Mouse (Mus musculus) liver, embryonic 16.5 days (tissue): ENCODE results near the gene Ovgp1. TPM values are rescaled to one million over a fixed set of nuclear protein-coding genes. Genes with fewer than 3 reads are reported as not detected.

Experiments used
- ATAC-seq: fragments of 200-750 bp; cut with Nextera tagmentation; 2 replicates; pipeline ENCODE4 v1.8.0; 2017; ENCODE audit warnings: low read depth, mild to moderate bottlenecking, moderate number of reproducible peaks, moderate library complexity
- H3K27ac ChIP-seq: fragments of 300-500 bp; sonication (generic); 2 replicates; pipeline ENCODE4 v1.5.1; 2014; ENCODE audit warnings: mild to moderate bottlenecking, low read length
- H3K27me3 ChIP-seq: fragments of 300-500 bp; sonication (generic); 2 replicates; pipeline ENCODE4 v1.6.1; 2014; ENCODE audit warnings: low read depth, low read length, mixed read lengths; ENCODE audit not compliant: control insufficient read depth, insufficient read depth
- H3K36me3 ChIP-seq: fragments of 300-500 bp; sonication (generic); 2 replicates; pipeline ENCODE4 v1.6.1; 2014; ENCODE audit warnings: mild to moderate bottlenecking; ENCODE audit not compliant: control insufficient read depth, insufficient read depth
- H3K4me1 ChIP-seq: fragments of 300-500 bp; sonication (generic); 2 replicates; pipeline ENCODE4 v1.6.1; 2014; ENCODE audit warnings: low read depth, low read length, mixed read lengths; ENCODE audit not compliant: control insufficient read depth
- H3K4me2 ChIP-seq: fragments of 300-500 bp; sonication (generic); 2 replicates; pipeline ENCODE4 v1.6.1; 2014; ENCODE audit warnings: low read depth, low read length, mixed read lengths
- H3K4me3 ChIP-seq: fragments of 300-500 bp; sonication (generic); 2 replicates; pipeline ENCODE4 v1.5.1; 2014; ENCODE audit warnings: low read depth, mild to moderate bottlenecking, low read length
- H3K9ac ChIP-seq: fragments of 300-500 bp; sonication (generic); 2 replicates; pipeline ENCODE4 v1.6.1; 2014; ENCODE audit warnings: low read depth, low read length
- H3K9me3 ChIP-seq: fragments of 300-500 bp; sonication (generic); replicated peaks from 2 replicates; pipeline ENCODE4 v1.6.1; 2016; ENCODE audit warnings: low read length; ENCODE audit not compliant: control insufficient read depth
- WGBS: fragments of 180-500 bp; shearing (Covaris S2); extraction: QIAGEN DNeasy Blood & Tissue Kit; methylation state at CpG from one replicate; pipeline ENCODE4 v1.1.7; 2014; ENCODE audit not compliant: insufficient replicate concordance; 5-methylcytosine and 5-hydroxymethylcytosine counted together
- polyA plus RNA-seq: library from polyadenylated mRNA; unstranded; fragments of >200 nt; fragmentation: Nextera tagmentation; extraction: Ambion mirVana; gene quantifications from 2 replicates; pipeline ENCODE4 v1.2.1, GENCODE M21; 2015

Ovgp1 gene
- polyA plus RNA-seq, 1 experiment from 2014 or later = 0.79 TPM

DNA sequence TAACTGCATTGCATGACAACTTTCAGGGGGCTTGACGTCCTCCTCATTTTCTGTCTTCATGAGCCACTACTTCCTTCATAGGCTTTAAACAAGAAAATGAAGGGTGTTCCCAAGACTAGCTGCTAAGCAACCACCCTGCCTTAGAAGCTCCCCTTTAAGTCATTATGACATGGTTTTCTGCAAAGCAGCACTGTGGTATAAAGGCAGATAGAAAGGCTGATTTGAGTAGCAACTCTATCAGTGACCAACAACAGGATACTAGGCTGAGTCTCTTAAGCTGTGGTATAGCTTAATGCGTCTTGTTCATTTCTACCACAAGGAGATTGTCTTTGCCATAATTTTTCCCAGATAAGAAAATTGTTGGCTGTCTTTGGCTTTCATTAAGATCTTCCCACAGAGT, 41.0 kb downstream of the Ovgp1 start, which contains the start of gene Pifo:
Gene Pifo, minus strand, starts transcription at position 101 of the 400 bp plus-strand sequence.
- Histone ChIP-seq H3K4me1 (no peaks in the 10 kb centered on the region), H3K4me3 (no peak within 1 kb of the TSS), H3K27ac (no peak within 1 kb of the TSS), H3K9me3 (no peaks in the 10 kb centered on the region), H3K4me2 (no peak within 1 kb of the TSS), H3K27me3 (no peaks in the 10 kb centered on the region), H3K9ac (no peak within 1 kb of the TSS), H3K36me3 (no peaks in the 10 kb centered on the region)
- WGBS = 48% methylated on average over 2 of the region's 2 CpGs
- no peak for ATAC-seq

DNA sequence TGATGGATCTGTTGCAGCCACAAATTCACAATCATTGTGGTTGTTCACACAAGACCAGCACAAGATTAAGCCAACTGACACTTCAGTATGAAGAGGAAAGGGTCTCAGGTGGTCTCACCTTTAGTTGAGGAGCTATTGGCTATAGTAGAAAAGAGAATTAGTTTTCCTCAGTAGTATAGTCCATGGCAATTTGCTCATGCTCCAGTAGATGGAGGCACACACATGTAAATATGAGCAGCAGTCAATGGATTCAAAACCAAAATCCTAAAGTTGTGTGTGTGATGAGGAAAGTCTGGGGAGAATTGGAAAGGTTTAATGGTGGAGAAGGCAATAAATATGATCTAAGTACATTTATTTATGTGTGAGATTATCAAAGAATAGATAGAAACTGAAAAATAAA, 48.3 kb downstream of the Ovgp1 start:
- no peak for ATAC-seq
- Histone ChIP-seq H3K27me3 (no peaks in the 10 kb centered on the region), H3K9me3 (no peaks in the 10 kb centered on the region), H3K4me1 (no peaks in the 10 kb centered on the region), H3K9ac (no peak overlapping the region), H3K36me3 (no peaks in the 10 kb centered on the region), H3K4me3 (no peak overlapping the region), H3K4me2 (no peak overlapping the region), H3K27ac (no peak overlapping the region)

DNA sequence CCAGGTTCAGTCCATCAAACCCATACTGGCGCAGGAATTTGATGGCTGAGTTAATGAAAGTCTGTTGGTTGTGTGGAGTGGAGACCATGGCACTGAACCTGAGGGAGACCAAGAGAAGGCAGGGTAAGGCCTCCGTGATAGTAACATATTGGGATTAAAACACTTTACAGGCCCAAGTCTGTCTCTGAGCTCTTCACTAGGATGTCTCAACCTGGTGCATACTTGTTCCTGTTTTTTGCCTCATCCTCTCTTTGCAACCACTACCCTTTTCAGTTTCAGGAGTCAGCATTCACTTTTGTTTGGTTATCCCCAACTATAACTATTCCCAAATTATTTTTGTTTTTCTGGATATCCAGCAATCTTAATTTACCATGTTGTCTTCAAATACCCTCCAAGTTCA, 50.6 kb downstream of the Ovgp1 start:
- no peak overlapping the region for H3K4me2 ChIP-seq
- H3K4me1 ChIP-seq = no peaks in the 10 kb centered on the region
- WGBS = 58% methylated on average over 2 of the region's 2 CpGs
- H3K4me3 ChIP-seq = no peak overlapping the region
- H3K27ac ChIP-seq = no peak overlapping the region
- no peaks in the 10 kb centered on the region for H3K36me3 ChIP-seq
- no peaks in the 10 kb centered on the region for H3K9me3 ChIP-seq
- no peak for ATAC-seq
- H3K27me3 ChIP-seq = no peaks in the 10 kb centered on the region
- H3K9ac ChIP-seq = no peak overlapping the region

DNA sequence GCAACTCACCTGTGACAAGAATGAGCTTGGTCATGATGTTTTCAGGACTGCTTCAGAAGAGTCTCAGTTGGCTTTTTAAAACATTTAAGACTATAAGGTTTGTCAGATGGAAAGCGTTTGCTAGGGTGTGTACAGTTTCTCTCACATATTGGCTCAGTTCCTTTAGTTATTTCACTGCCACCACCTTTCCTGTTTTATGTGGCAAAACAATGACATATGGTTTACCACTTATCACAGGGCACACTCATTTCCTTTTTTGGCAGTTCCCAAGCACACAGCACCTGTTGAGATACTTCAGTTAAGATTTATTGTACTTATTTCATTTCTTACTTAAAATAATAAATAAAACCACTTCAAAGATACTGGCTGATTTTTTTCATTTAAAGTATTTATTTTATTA, 59.3 kb downstream of the Ovgp1 start, which contains the start of gene Chil5:
Gene Chil5, minus strand, starts transcription at position 34 of the 400 bp plus-strand sequence.
- no peaks in the 10 kb centered on the region for H3K4me1 ChIP-seq
- ATAC-seq = no peak

More for the DNA sequence above, 59.3 kb downstream of the Ovgp1 start, which contains the start of gene Chil5:
- Histone ChIP-seq H3K9ac (no peak within 1 kb of the TSS), H3K27me3 (no peaks in the 10 kb centered on the region), H3K4me2 (no peak within 1 kb of the TSS), H3K36me3 (no peaks in the 10 kb centered on the region), H3K9me3 (no peaks in the 10 kb centered on the region), H3K4me3 (no peak within 1 kb of the TSS), H3K27ac (no peak within 1 kb of the TSS)
- 39% methylated on average over 1 of the region's 1 CpGs for WGBS

Other genes with a start within 250 kb of the Ovgp1 start
- gene Rap1a, start 172.4 kb upstream of the Ovgp1 start, polyA plus RNA-seq = 98.9 and 102 TPM in 2 replicates
- gene Adora3, start 102.9 kb upstream of the Ovgp1 start, polyA plus RNA-seq = 0.48 and 0.77 TPM in 2 replicates
- not detected in 2 replicates for gene Tmigd3, start 102.8 kb upstream of the Ovgp1 start, polyA plus RNA-seq
- 2.4 and 2.9 TPM in 2 replicates for gene I830077J02Rik, start 41.0 kb upstream of the Ovgp1 start, polyA plus RNA-seq
- gene Wdr77, start 14.3 kb upstream of the Ovgp1 start, polyA plus RNA-seq = 35.1 and 35.9 TPM in 2 replicates
- 287 and 311 TPM in 2 replicates for gene Atp5f1, start 13.6 kb upstream of the Ovgp1 start, polyA plus RNA-seq
- not detected in 2 replicates for gene Pifo, start 40.9 kb downstream of the Ovgp1 start, polyA plus RNA-seq
- gene Chil5, start 59.1 kb downstream of the Ovgp1 start, polyA plus RNA-seq = 0.21 TPM in 1 of 2 replicates, not detected in the other
- gene Chia1, start 139.5 kb downstream of the Ovgp1 start, polyA plus RNA-seq = not detected in 2 replicates
- gene Chil3, start 193.9 kb downstream of the Ovgp1 start, polyA plus RNA-seq = 26.9 and 37.6 TPM in 2 replicates
- not detected in 2 replicates for gene Chil4, start 245.8 kb downstream of the Ovgp1 start, polyA plus RNA-seq